Mouse (Mus musculus) spleen, adult 2 months (tissue): ENCODE data around the gene H2al1o. TPM values are rescaled to one million over a fixed set of nuclear protein-coding genes. Genes with fewer than 3 reads are reported as not detected.
"Not testable (repeated sequence)": the region's sequence is repeated elsewhere in the genome, so short reads cannot be mapped to it uniquely, and the experiment has no call there.

Experiments
- DNase-seq, 2 experiments: peaks; one replicate each; pipeline versions ENCODE4 v3.0.0 to v3.0.0-alpha.2; 2012 to 2021; ENCODE audit warnings: low spot score in 2 of 2, low read depth in 1 of 2
- H3K27ac ChIP-seq: fragments of 200-500 bp; 2 replicates; pipeline ENCODE4 v1.5.1; 2012; ENCODE audit warnings: low read length, inconsistent platforms; ENCODE audit not compliant: insufficient read depth
- H3K27me3 ChIP-seq: fragments of 200-500 bp; 2 replicates; pipeline ENCODE4 v1.6.1; 2012; ENCODE audit warnings: mild to moderate bottlenecking, moderate library complexity, low read length, inconsistent platforms; ENCODE audit not compliant: control insufficient read depth, insufficient read depth
- H3K36me3 ChIP-seq: fragments of 200-500 bp; 2 replicates; pipeline ENCODE4 v1.6.1; 2012; ENCODE audit warnings: mild to moderate bottlenecking, low read length, inconsistent platforms; ENCODE audit not compliant: control insufficient read depth, insufficient read depth
- H3K4me1 ChIP-seq: fragments of 200-500 bp; 2 replicates; pipeline ENCODE4 v1.6.1; 2011; ENCODE audit warnings: inconsistent platforms; ENCODE audit not compliant: control insufficient read depth, insufficient read depth, insufficient read length
- H3K4me3 ChIP-seq: fragments of 200-500 bp; 2 replicates; pipeline ENCODE4 v1.5.1; 2011; ENCODE audit warnings: mild to moderate bottlenecking, inconsistent platforms; ENCODE audit not compliant: insufficient read depth, insufficient read length; ENCODE audit errors: extremely low read depth
- CTCF ChIP-seq: fragments of 200-500 bp; IDR thresholded peaks from 2 replicates; pipeline ENCODE4 v1.5.1; 2011; ENCODE audit warnings: mild to moderate bottlenecking, inconsistent platforms; ENCODE audit not compliant: insufficient read depth, insufficient read length, insufficient replicate concordance; ENCODE audit errors: extremely low read depth
- POLR2A ChIP-seq: fragments of 200-500 bp; IDR thresholded peaks from 2 replicates; pipeline ENCODE4 v1.6.1; 2011; ENCODE audit warnings: low read depth, low read length, inconsistent platforms
- WGBS: fragments of 180-500 bp; shearing (Covaris S2); methylation state at CpG from one replicate; pipeline ENCODE4 v1.1.7; 2018; 5-methylcytosine and 5-hydroxymethylcytosine counted together
- polyA plus RNA-seq: library from polyadenylated mRNA; depleted of rRNA; stranded (reverse); fragments of >200 nt; gene quantifications from 2 replicates; pipeline ENCODE4 v1.2.3, GENCODE M21; 2012; rRNA removed

H2al1o gene
- not detected in 2 replicates for polyA plus RNA-seq

GRCm38 (mm10) chrX:9572309-9572708 lies at the start of gene H2al1o:
TSS of gene H2al1o (minus strand) at chrX:9572409.
- DNase-seq, H3K4me1 ChIP-seq, H3K36me3 ChIP-seq, H3K4me3 ChIP-seq, H3K27ac ChIP-seq, H3K27me3 ChIP-seq: not testable (repeated sequence)
- WGBS, result 84% methylated on average over 3 of the region's 3 CpGs

- not testable (repeated sequence) for H3K27me3 ChIP-seq, H3K36me3 ChIP-seq, H3K27ac ChIP-seq, H3K4me3 ChIP-seq, DNase-seq, H3K4me1 ChIP-seq
- 93% methylated on average over 7 of the region's 7 CpGs for WGBS
These were observed 25.8 kb upstream of the H2al1o start for GRCm38 (mm10) chrX:9598036-9598435.

DNA sequence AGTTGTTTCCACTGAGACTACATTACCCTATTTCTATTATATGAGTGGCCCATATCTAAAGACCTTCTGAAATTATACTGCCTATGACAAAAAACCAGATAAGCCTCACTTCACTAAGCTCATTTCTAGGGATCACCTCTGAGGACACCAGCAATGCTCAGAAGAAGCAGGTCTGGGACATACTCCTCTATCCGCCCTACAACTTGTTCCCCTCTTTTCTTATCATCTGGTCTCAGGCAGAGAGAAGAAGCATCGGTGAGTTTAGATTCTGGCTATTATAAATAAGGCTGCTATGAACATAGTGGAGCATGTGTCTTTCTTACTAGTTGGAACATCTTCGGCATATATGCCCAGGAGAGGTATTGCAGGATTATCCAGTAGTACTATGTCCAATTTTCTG lies 35.3 kb downstream of the H2al1o start:
- Histone ChIP-seq H3K4me3 (no peak overlapping the region), H3K27ac (no peak overlapping the region), H3K36me3 (no peaks in the 10 kb centered on the region), H3K27me3 (no peaks in the 10 kb centered on the region), H3K4me1 (no peaks in the 10 kb centered on the region)
- no peak for TF ChIP-seq CTCF
- TF ChIP-seq POLR2A, result no peak
- 91% methylated on average over 3 of the region's 3 CpGs for WGBS
- no peak for DNase-seq

Other genes starting within 250 kb of the H2al1o start
- gene H2al1k, start 221.8 kb downstream of the H2al1o start, polyA plus RNA-seq, result not detected in 2 replicates
- 10.2 and 11.8 TPM in 2 replicates for gene Cybb, start 84.6 kb downstream of the H2al1o start, polyA plus RNA-seq
- 3.1 and 3.8 TPM in 2 replicates for gene Dynlt3, start 90.6 kb upstream of the H2al1o start, polyA plus RNA-seq